Mouse (Mus musculus): ENCODE measurements around the gene Nme6.

Nme6 gene

DNA sequence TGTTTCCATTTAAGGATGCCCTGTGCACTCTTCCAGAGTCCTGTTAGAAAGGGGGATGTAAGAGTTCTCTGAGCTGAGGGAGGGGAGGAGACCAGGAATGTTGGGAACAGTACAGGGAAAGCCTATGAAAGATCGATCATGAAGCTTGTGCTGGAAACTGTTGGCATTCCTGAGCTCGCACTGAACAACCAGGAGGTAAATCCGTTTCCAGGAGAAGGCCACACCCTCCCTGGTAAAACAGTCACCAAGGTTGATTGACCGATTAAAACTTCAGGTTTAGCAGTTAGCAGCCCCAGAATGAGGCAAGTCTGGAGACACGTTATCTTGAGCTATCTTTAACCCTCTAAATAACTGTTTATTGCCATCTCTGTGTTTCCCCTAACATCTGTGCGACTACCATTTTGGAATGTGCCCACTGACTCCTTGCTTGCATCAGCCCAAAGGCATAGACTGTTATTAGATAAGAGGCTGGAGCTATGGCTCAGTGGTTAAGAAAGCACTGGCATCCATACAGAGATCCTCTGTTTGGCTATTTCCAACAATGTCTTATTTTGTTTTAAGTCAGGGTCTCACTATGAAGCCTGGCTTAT is 38.5 kb downstream of the Nme6 start:
- no peak for DNase-seq (ENCODE audit: low spot score in 2 of 2)

DNA sequence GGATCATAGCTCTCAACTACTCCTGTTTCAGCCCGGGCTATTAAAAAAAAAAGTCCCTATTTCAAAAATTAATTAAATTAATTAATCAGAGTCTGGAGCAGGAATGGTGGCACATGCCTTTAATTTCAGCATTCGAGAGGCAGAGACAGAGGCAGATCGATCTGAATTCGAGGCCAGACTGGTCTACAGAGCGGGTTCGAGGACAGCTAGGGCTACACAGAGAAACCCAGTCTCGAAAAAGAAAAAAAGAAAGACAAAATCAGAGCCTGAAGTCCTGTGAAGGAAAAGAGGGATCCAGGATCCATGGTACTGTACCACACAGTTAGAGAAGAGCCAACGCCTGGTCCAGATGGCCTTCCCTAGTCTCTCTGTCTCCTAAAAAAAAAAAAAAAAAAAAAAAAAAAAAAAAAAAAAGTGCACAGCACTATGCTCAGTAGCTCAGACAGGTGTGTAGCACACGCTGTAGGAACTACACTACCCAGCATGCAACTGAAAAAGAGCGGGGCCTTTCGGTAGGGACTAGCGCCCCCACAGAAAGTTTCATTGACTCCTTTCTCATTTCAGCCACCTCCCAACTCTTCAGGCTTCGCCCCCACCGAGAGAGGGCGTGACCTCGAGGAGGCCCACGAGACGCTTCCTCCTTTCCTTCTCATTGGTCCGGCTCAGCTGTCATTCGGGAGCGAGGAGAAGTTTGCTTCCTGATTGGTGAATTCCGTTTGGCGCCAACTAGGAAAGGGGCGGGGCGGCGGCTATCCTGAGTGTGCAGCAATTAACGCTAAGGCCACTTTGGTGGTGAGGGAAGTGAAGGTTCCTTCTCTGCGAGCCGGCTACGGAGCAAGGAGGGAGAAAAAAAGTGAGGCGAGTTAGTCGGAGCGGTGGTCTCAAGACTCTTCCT is 42.5 kb downstream of the Nme6 start, which contains the start of gene Cdc25a:
Gene Cdc25a (plus strand): TSS at position 783 of the 895 bp plus-strand sequence.
- DNase-seq (ENCODE audit: low spot score in 2 of 2), result peak; percentile 88 to 98

GRCm38 (mm10) chr9:109875695-109876601 is 43.4 kb downstream of the Nme6 start:
- peak in 1 of 2 experiments; percentile 66 for DNase-seq (ENCODE audit: low spot score in 2 of 2)

- peak in 1 of 2 experiments; percentile 16 for DNase-seq (ENCODE audit: low spot score in 2 of 2)
Measured at GRCm38 (mm10) chr9:109876756-109877155, 44.2 kb downstream of the Nme6 start.

DNA sequence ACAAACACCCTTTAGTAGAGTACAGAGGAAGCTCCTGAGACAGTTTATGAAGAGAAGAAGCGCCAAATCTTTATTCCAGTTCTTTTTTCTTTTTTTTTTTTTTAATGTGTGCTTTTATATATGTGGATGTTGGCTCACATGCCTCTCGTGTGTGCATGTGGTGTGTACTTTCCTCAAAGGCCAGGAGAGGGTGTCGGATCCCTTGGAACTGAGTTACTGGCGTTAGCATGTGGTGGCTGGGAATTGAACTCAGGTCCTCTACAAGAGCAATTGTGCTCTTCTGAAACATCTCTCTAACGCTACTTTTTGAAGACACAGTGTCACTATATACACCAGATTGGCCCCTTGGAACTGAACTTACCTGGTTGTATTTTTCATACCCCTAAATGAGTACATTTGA is 45.1 kb downstream of the Nme6 start:
- no peak for DNase-seq (ENCODE audit: low spot score in 2 of 2)

DNA sequence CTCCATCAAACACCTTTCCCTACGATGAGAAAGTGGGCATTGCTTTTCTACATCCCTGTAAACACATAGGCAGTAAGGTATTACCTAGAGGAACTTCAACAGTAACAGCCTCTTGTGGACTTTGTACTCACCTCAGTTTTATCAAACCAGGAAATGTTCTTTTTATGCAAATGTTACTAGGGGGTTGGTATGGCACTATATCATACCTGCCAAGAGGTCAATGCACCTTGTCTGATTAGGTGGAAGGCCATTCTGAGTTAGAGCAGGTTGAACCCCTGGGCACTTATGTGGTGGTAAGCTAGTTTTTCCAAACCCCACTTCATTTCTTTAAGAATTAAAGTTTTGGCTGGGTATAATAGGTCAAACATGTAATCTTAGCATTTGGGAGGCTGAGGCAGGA is 46.8 kb downstream of the Nme6 start:
- no peak for DNase-seq (ENCODE audit: low spot score in 2 of 2)

GRCm38 (mm10) chr9:109886259-109886658 is 53.7 kb downstream of the Nme6 start:
- DNase-seq (ENCODE audit: low spot score in 2 of 2), result no peak

- no peak for DNase-seq (ENCODE audit: low spot score in 2 of 2)
Measured at GRCm38 (mm10) chr9:109887321-109887720, 54.8 kb downstream of the Nme6 start.

DNA sequence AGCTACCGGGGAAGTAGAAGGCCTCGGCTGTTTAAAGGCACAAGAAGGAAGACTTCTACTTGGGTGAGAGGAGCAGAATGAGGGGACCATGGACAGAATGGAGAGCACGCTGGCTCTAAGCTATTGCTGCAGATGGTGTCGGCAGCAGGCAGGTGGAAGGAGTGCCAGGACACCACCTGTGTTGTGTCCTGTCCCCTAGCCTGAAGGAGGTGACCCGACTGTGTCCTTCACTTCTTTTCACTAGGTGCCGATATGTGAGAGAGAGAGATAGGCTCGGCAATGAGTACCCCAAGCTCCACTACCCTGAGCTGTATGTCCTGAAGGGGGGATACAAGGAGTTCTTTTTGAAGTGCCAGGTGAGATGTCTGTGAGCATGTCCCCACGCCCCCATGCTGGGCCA is 59.0 kb downstream of the Nme6 start:
- no peak for DNase-seq (ENCODE audit: low spot score in 2 of 2)
